Mouse (Mus musculus) CH12.LX (cell line): Measurements from ENCODE around the gene Grin1.

ENCODE experiments used
- NRF1 ChIP-seq: IDR thresholded peaks from 2 replicates; pipeline ENCODE4 v1.6.1; 2014; ENCODE audit warnings: low read depth, mild to moderate bottlenecking, inconsistent platforms, low read length, improper control_type of control experiment, moderate library complexity
- TBP ChIP-seq: conservative IDR thresholded peaks from 2 replicates; pipeline ENCODE4 v1.6.1; 2011; ENCODE audit warnings: low read depth, low read length, improper control_type of control experiment

GRCm38 (mm10) chr2:25241438-25241775 lies 77.6 kb downstream of the Grin1 start:
- TF ChIP-seq TBP: no peak
- no peak for TF ChIP-seq NRF1
